Mouse (Mus musculus) testis, postnatal 14 days (tissue): ENCODE measurements around the gene Snrpc.

Experiments
- DNase-seq: peaks from one replicate; pipeline ENCODE4 v3.0.0; 2021; ENCODE audit warnings: low spot score

The Snrpc gene

GRCm38 (mm10) chr17:27819971-27820567 is 17.9 kb upstream of the Snrpc start:
- peak; percentile 67 for DNase-seq

GRCm38 (mm10) chr17:27820568-27821406 is 17.2 kb upstream of the Snrpc start, which contains the start of gene D17Wsu92e:
TSS of gene D17Wsu92e (minus strand) at chr17:27820648.
- DNase-seq, result peak; percentile 98

GRCm38 (mm10) chr17:27821407-27822338 is 16.3 kb upstream of the Snrpc start:
- no peak for DNase-seq

GRCm38 (mm10) chr17:27823142-27823905 is 14.6 kb upstream of the Snrpc start:
- no peak for DNase-seq

- no peak for DNase-seq
Observed at GRCm38 (mm10) chr17:27824941-27825340, 13.0 kb upstream of the Snrpc start.

GRCm38 (mm10) chr17:27825539-27825938 is 12.4 kb upstream of the Snrpc start:
- no peak for DNase-seq

GRCm38 (mm10) chr17:27825984-27826905 is 11.7 kb upstream of the Snrpc start:
- DNase-seq, result peak; percentile 76

GRCm38 (mm10) chr17:27826908-27827383 is 11.0 kb upstream of the Snrpc start:
- peak; percentile 41 for DNase-seq

- no peak for DNase-seq
Observed at GRCm38 (mm10) chr17:27827511-27827910, 10.4 kb upstream of the Snrpc start.

- DNase-seq, result no peak
Observed at GRCm38 (mm10) chr17:27830411-27830810, 7.5 kb upstream of the Snrpc start.

- peak; percentile 96 for DNase-seq
Observed at GRCm38 (mm10) chr17:27839469-27840252, 1.7 kb downstream of the Snrpc start.

- DNase-seq, result no peak
Observed at GRCm38 (mm10) chr17:27848351-27848750, 10.4 kb downstream of the Snrpc start.

GRCm38 (mm10) chr17:27851076-27851475 is 13.1 kb downstream of the Snrpc start:
- DNase-seq, result no peak

GRCm38 (mm10) chr17:27856265-27856797 is 18.4 kb downstream of the Snrpc start, which contains the start of gene Uhrf1bp1:
TSS of gene Uhrf1bp1 (plus strand) at chr17:27856441.
- peak; percentile 86 for DNase-seq

GRCm38 (mm10) chr17:27856798-27857648 is 19.1 kb downstream of the Snrpc start:
- DNase-seq, result peak; percentile 57

GRCm38 (mm10) chr17:27857649-27858475 is 19.9 kb downstream of the Snrpc start:
- no peak for DNase-seq

- DNase-seq, result no peak
Observed at GRCm38 (mm10) chr17:27859131-27859530, 21.2 kb downstream of the Snrpc start.
